Mouse (Mus musculus) ES-E14 (cell line): ENCODE results near the gene Rpp40. TPM values are rescaled to one million over a fixed set of nuclear protein-coding genes. Genes with fewer than 3 reads are reported as not detected.

ENCODE experiments used
- DNase-seq: peaks from one replicate; pipeline ENCODE4 v3.0.0-alpha.2; 2013; ENCODE audit warnings: low read depth, low spot score
- H3K27ac ChIP-seq: 2 replicates; pipeline ENCODE4 v1.5.1; 2012; ENCODE audit warnings: low read depth, mild to moderate bottlenecking, low read length, moderate library complexity, mixed read lengths; ENCODE audit not compliant: poor library complexity, insufficient read depth, severe bottlenecking
- H3K36me3 ChIP-seq: 2 replicates; pipeline ENCODE4 v1.6.1; 2012; ENCODE audit warnings: mild to moderate bottlenecking, low read length, moderate library complexity, mixed read lengths; ENCODE audit not compliant: control insufficient read depth, poor library complexity, insufficient read depth, severe bottlenecking
- H3K4me1 ChIP-seq, 2 experiments: fragments of 150-350 bp in 1 of 2; sonication (generic) in 1 of 2; 2 replicates each; pipeline ENCODE4 v1.6.1; 2012; ENCODE audit warnings: low read length in 2 of 2, mild to moderate bottlenecking in 1 of 2, mixed read lengths in 1 of 2; ENCODE audit not compliant: control insufficient read depth in 2 of 2, insufficient read depth in 2 of 2, poor library complexity in 1 of 2
- H3K4me3 ChIP-seq, 2 experiments: fragments of 150-350 bp in 1 of 2; sonication (generic) in 1 of 2; 2 replicates each; pipeline ENCODE4 v1.5.1; 2012; ENCODE audit warnings: low read length in 2 of 2, low read depth in 1 of 2, mild to moderate bottlenecking in 1 of 2, mixed read lengths in 1 of 2; ENCODE audit not compliant: insufficient read depth in 1 of 2, poor library complexity in 1 of 2, severe bottlenecking in 1 of 2
- H3K9ac ChIP-seq: 2 replicates; pipeline ENCODE4 v1.6.1; 2012; ENCODE audit warnings: low read depth, mild to moderate bottlenecking, low read length, mixed read lengths; ENCODE audit not compliant: poor library complexity, insufficient read depth, severe bottlenecking
- H3K9me3 ChIP-seq: fragments of 150-350 bp; sonication (generic); 2 replicates; pipeline ENCODE4 v1.6.1; 2012; ENCODE audit warnings: low read depth, mild to moderate bottlenecking, low read length; ENCODE audit not compliant: control insufficient read depth, insufficient read depth
- CHD2 ChIP-seq: IDR thresholded peaks from 2 replicates; pipeline ENCODE4 v1.6.1; 2014; ENCODE audit warnings: mild to moderate bottlenecking, low read depth, low read length, inconsistent platforms
- HCFC1 ChIP-seq: IDR thresholded peaks from 2 replicates; pipeline ENCODE4 v1.6.1; 2012; ENCODE audit warnings: low read length, inconsistent platforms, borderline replicate concordance; ENCODE audit not compliant: insufficient read depth
- MAFK ChIP-seq: IDR thresholded peaks from 2 replicates; pipeline ENCODE4 v1.6.1; 2014; ENCODE audit warnings: mild to moderate bottlenecking, low read depth, low read length, inconsistent platforms; ENCODE audit not compliant: insufficient read depth
- ZC3H11A ChIP-seq: IDR thresholded peaks from 2 replicates; pipeline ENCODE4 v1.6.1; 2012; ENCODE audit warnings: low read depth, mild to moderate bottlenecking, inconsistent platforms, low read length, borderline replicate concordance
- ZNF384 ChIP-seq: IDR thresholded peaks from 2 replicates; pipeline ENCODE4 v1.6.1; 2012; ENCODE audit warnings: low read depth, low read length, inconsistent platforms
- in situ Hi-C, 2 experiments: fragments of 600-800 bp; cut with MboI; formaldehyde crosslinking; loops; one replicate each; pipeline ENCODE4 v1.15.1; 2025; ENCODE audit warnings: low sequenced_read_pairs in 2 of 2, inconsistent platforms in 1 of 2; ENCODE audit not compliant: unreplicated experiment in 2 of 2
- total RNA-seq: library from RNA; depleted of rRNA; stranded (reverse); fragments of 300-350 nt; gene quantifications from 2 replicates; pipeline ENCODE4 v1.2.3, GENCODE M21; 2012

Gene Rpp40
- total RNA-seq, 1 experiment: 35.9 TPM

- TF ChIP-seq HCFC1 (no peak), ZNF384 (no peak), MAFK (no peak), CHD2 (no peak), ZC3H11A (no peak)
- DNase-seq: no peak
- 0 out of 2 replicates have a peak, but pooled peaks cover 2% of the 10 kb centered on the region for H3K36me3 ChIP-seq
- H3K9ac ChIP-seq: no peak overlapping the region
- H3K27ac ChIP-seq: no peak overlapping the region
- no peaks in the 10 kb centered on the region for H3K9me3 ChIP-seq
- peaks cover 0 to 4% of the 10 kb centered on the region in 2 experiments; a peak in 1 of 4 replicates for H3K4me1 ChIP-seq
- H3K4me3 ChIP-seq: no peak overlapping the region
- in situ Hi-C loops: no loop called here
These were observed 26.6 kb downstream of the Rpp40 start for GRCm38 (mm10) chr13:35879519-35879918.

GRCm38 (mm10) chr13:35879068-35879467 lies 27.1 kb downstream of the Rpp40 start:
- Histone ChIP-seq H3K36me3 (peaks cover 6% of the 10 kb centered on the region; the same call in 1 of the 2 replicates), H3K27ac (no peak overlapping the region), H3K9ac (no peak overlapping the region), H3K9me3 (no peaks in the 10 kb centered on the region), H3K4me1 (peaks cover 0 to 4% of the 10 kb centered on the region in 2 experiments; a peak in 1 of 4 replicates), H3K4me3 (no peak overlapping the region)
- no peak for DNase-seq
- in situ Hi-C loops: no loop called here
- TF ChIP-seq ZNF384: no peak
- TF ChIP-seq CHD2: no peak
- TF ChIP-seq ZC3H11A: no peak
- no peak for TF ChIP-seq HCFC1

DNA sequence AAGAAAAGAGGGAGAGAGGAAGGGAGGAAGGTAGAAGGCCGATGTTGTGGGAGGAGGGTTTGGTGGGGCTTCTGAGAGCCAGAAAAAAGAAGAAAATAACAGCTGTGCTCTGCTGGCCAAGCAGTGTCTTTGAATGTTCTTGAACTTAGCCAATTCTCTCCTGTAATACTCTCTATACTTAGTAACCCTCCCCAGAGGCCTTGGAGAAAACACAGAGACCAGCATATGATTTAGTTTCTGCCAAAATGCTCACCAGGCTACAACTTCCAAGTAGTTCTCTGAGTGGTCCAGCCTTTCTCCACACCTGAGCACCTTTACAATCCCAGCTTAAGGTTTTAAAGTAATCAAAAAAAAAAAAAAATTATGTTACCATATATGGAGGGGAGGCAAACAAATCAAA lies 27.9 kb downstream of the Rpp40 start:
- in situ Hi-C loops: no loop called here
- Histone ChIP-seq H3K27ac (no peak overlapping the region), H3K9ac (no peak overlapping the region), H3K4me3 (no peak overlapping the region), H3K36me3 (peaks cover 7% of the 10 kb centered on the region; the same call in 1 of the 2 replicates), H3K9me3 (no peaks in the 10 kb centered on the region), H3K4me1 (peaks cover 0 to 4% of the 10 kb centered on the region in 2 experiments; a peak in 1 of 4 replicates)
- TF ChIP-seq HCFC1 (no peak), MAFK (no peak), ZNF384 (no peak), CHD2 (no peak), ZC3H11A (no peak)
- no peak for DNase-seq

DNA sequence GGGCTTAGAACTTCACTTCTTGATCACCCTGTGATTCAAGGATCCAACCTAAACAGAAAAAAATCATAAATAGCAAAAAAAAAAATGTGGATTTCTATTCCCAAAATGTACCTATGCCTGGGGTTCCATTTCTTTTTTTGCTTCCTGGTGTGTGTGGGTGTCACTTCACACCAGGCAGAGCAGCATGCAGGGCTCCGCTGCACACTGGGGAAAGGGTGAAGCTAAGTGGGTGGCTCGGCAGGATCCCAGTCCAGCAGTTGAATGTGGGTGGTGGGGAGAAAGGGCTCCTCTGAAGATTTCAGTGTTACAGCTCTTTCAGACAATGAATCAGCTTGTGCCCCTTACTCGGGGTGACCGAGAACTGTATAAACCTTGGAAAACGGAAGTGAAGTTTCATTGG lies 30.8 kb downstream of the Rpp40 start:
- DNase-seq: no peak
- H3K4me3 ChIP-seq: no peak overlapping the region
- no peak for TF ChIP-seq ZC3H11A
- TF ChIP-seq MAFK: no peak
- no peak for TF ChIP-seq CHD2
- TF ChIP-seq HCFC1: no peak
- H3K4me1 ChIP-seq: no peaks in the 10 kb centered on the region
- H3K36me3 ChIP-seq: peaks cover 26% of the 10 kb centered on the region
- no peak overlapping the region for H3K9ac ChIP-seq
- no peaks in the 10 kb centered on the region for H3K9me3 ChIP-seq
- no peak overlapping the region for H3K27ac ChIP-seq
- in situ Hi-C loops: no loop called here

DNA sequence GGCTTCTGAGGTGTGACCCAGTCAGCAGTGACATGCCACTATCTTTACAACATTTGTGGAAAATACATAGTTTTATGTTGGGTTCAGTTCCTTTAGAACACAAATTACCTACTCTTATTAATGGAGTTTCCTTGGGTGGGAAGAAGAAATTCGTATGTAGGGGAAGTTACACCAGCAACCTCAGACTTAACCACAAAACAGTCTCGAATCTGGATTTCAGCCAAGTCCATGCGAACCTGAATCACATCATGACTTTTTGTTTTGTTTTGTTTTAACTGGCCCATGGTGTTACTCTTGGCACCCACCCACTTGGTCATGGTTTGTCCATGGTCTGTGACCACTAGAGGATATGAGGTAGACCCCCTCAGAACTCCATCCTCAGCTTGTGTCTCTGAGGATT lies 35.1 kb downstream of the Rpp40 start:
- in situ Hi-C loops: no loop called here

More for the DNA sequence above, 35.1 kb downstream of the Rpp40 start:
- H3K4me3 ChIP-seq: no peak overlapping the region
- no peak overlapping the region for H3K9ac ChIP-seq
- H3K9me3 ChIP-seq: no peaks in the 10 kb centered on the region
- no peak for DNase-seq
- TF ChIP-seq ZNF384 (no peak), ZC3H11A (no peak), CHD2 (no peak), MAFK (no peak), HCFC1 (no peak)
- peaks cover 52% of the 10 kb centered on the region for H3K36me3 ChIP-seq
- no peaks in the 10 kb centered on the region for H3K4me1 ChIP-seq
- no peak overlapping the region for H3K27ac ChIP-seq
